Mouse (Mus musculus): Measurements from ENCODE around the gene Fry. TPM values are rescaled to one million over a fixed set of nuclear protein-coding genes. Genes with fewer than 3 reads are reported as not detected.

The Fry gene
- polyA plus RNA-seq, 1 experiment = 2.1 TPM

- no peak overlapping the region for H3K4me3 ChIP-seq
- H3ac ChIP-seq (ENCODE audit: control insufficient read depth, insufficient read length) = no peak overlapping the region
- H3K79me2 ChIP-seq (ENCODE audit: control insufficient read depth, insufficient read depth) = no peaks in the 10 kb centered on the region
- no peaks in the 10 kb centered on the region for H3K27me3 ChIP-seq (ENCODE audit: control insufficient read depth, insufficient read depth, insufficient read length)
- TF ChIP-seq CEBPB (IDR thresholded peaks at IDR 0.05; ENCODE audit: insufficient read depth, poor library complexity, severe bottlenecking) (no peak), MYOD1 (IDR thresholded peaks at IDR 0.05; ENCODE audit: control insufficient read depth in 1 of 3, insufficient read length in 2 of 3, low read depth in 2 of 3) (no peak), TCF12 (IDR thresholded peaks at IDR 0.05; ENCODE audit: insufficient read depth, poor library complexity, severe bottlenecking) (no peak), REST (IDR thresholded peaks at IDR 0.05; ENCODE audit: insufficient read depth, insufficient read length) (no peak), POLR2A (IDR thresholded peaks at IDR 0.05; ENCODE audit: insufficient read length, low read depth) (no peak), SRF (IDR thresholded peaks at IDR 0.05; ENCODE audit: control insufficient read depth, insufficient read length, low read depth) (no peak), USF1 (IDR thresholded peaks at IDR 0.05; ENCODE audit: low read depth) (no peak)
- H3K4me2 ChIP-seq (ENCODE audit: low read depth) = no peak overlapping the region
- no peaks in the 10 kb centered on the region for H3K36me3 ChIP-seq (ENCODE audit: control insufficient read depth, insufficient read depth)
Measured at GRCm38 (mm10) chr5:150140513-150140912, 22.1 kb downstream of the Fry start.

GRCm38 (mm10) chr5:150145967-150146366 is 27.5 kb downstream of the Fry start:
- no peaks in the 10 kb centered on the region for H3K27me3 ChIP-seq (ENCODE audit: control insufficient read depth, insufficient read depth, insufficient read length)
- H3K4me3 ChIP-seq = no peak overlapping the region
- H3K36me3 ChIP-seq (ENCODE audit: control insufficient read depth, insufficient read depth) = no peaks in the 10 kb centered on the region
- H3K79me2 ChIP-seq (ENCODE audit: control insufficient read depth, insufficient read depth) = no peaks in the 10 kb centered on the region
- TF ChIP-seq USF1 (IDR thresholded peaks at IDR 0.05; ENCODE audit: low read depth) = no peak
- no peak overlapping the region for H3K4me2 ChIP-seq (ENCODE audit: low read depth)
- no peak overlapping the region for H3ac ChIP-seq (ENCODE audit: control insufficient read depth, insufficient read length)

GRCm38 (mm10) chr5:150146612-150147011 is 28.2 kb downstream of the Fry start:
- no peaks in the 10 kb centered on the region for H3K27me3 ChIP-seq (ENCODE audit: control insufficient read depth, insufficient read depth, insufficient read length)
- H3K4me3 ChIP-seq = no peak overlapping the region
- no peak for TF ChIP-seq MYOD1 (IDR thresholded peaks at IDR 0.05; ENCODE audit: control insufficient read depth in 1 of 3, insufficient read length in 2 of 3, low read depth in 2 of 3)
- no peak for TF ChIP-seq USF1 (IDR thresholded peaks at IDR 0.05; ENCODE audit: low read depth)
- TF ChIP-seq E2F4 (IDR thresholded peaks at IDR 0.05; ENCODE audit: insufficient read depth) = no peak
- no peak for TF ChIP-seq POLR2A (IDR thresholded peaks at IDR 0.05; ENCODE audit: insufficient read length, low read depth)
- TF ChIP-seq TCF12 (IDR thresholded peaks at IDR 0.05; ENCODE audit: insufficient read depth, poor library complexity, severe bottlenecking) = no peak
- no peak for TF ChIP-seq MAX (IDR thresholded peaks at IDR 0.05; ENCODE audit: low read depth)
- no peak for TF ChIP-seq MYOG (IDR thresholded peaks at IDR 0.05; ENCODE audit: control insufficient read depth in 1 of 3, insufficient read depth in 1 of 3, insufficient read length in 2 of 3, low read depth in 2 of 3)
- TF ChIP-seq POLR2AphosphoS2 (IDR thresholded peaks at IDR 0.05; ENCODE audit: insufficient read length, low read depth) = no peak
- TF ChIP-seq SRF (IDR thresholded peaks at IDR 0.05; ENCODE audit: control insufficient read depth, insufficient read length, low read depth) = no peak
- TF ChIP-seq TCF3 (IDR thresholded peaks at IDR 0.05; ENCODE audit: insufficient read length, low read depth) = no peak
- no peak for TF ChIP-seq CEBPB (IDR thresholded peaks at IDR 0.05; ENCODE audit: insufficient read depth, poor library complexity, severe bottlenecking)
- TF ChIP-seq REST (IDR thresholded peaks at IDR 0.05; ENCODE audit: insufficient read depth, insufficient read length) = no peak
- no peaks in the 10 kb centered on the region for H3K36me3 ChIP-seq (ENCODE audit: control insufficient read depth, insufficient read depth)
- no peak overlapping the region for H3ac ChIP-seq (ENCODE audit: control insufficient read depth, insufficient read length)
- no peaks in the 10 kb centered on the region for H3K79me2 ChIP-seq (ENCODE audit: control insufficient read depth, insufficient read depth)
- no peak overlapping the region for H3K4me2 ChIP-seq (ENCODE audit: low read depth)

GRCm38 (mm10) chr5:150149725-150150124 is 31.3 kb downstream of the Fry start:
- Histone ChIP-seq H3ac (ENCODE audit: control insufficient read depth, insufficient read length) (no peak overlapping the region), H3K27me3 (ENCODE audit: control insufficient read depth, insufficient read depth, insufficient read length) (no peaks in the 10 kb centered on the region), H3K4me2 (ENCODE audit: low read depth) (no peak overlapping the region), H3K36me3 (ENCODE audit: control insufficient read depth, insufficient read depth) (no peaks in the 10 kb centered on the region), H3K79me2 (ENCODE audit: control insufficient read depth, insufficient read depth) (no peaks in the 10 kb centered on the region), H3K4me3 (no peak overlapping the region)
- TF ChIP-seq TCF3 (IDR thresholded peaks at IDR 0.05; ENCODE audit: insufficient read length, low read depth) = no peak
- no peak for TF ChIP-seq MYOG (IDR thresholded peaks at IDR 0.05; ENCODE audit: control insufficient read depth in 1 of 3, insufficient read depth in 1 of 3, insufficient read length in 2 of 3, low read depth in 2 of 3)
- TF ChIP-seq MAX (IDR thresholded peaks at IDR 0.05; ENCODE audit: low read depth) = no peak
- TF ChIP-seq E2F4 (IDR thresholded peaks at IDR 0.05; ENCODE audit: insufficient read depth) = no peak
- no peak for TF ChIP-seq MYOD1 (IDR thresholded peaks at IDR 0.05; ENCODE audit: control insufficient read depth in 1 of 3, insufficient read length in 2 of 3, low read depth in 2 of 3)
- no peak for TF ChIP-seq SRF (IDR thresholded peaks at IDR 0.05; ENCODE audit: control insufficient read depth, insufficient read length, low read depth)
- no peak for TF ChIP-seq CEBPB (IDR thresholded peaks at IDR 0.05; ENCODE audit: insufficient read depth, poor library complexity, severe bottlenecking)
- no peak for TF ChIP-seq REST (IDR thresholded peaks at IDR 0.05; ENCODE audit: insufficient read depth, insufficient read length)
- TF ChIP-seq USF1 (IDR thresholded peaks at IDR 0.05; ENCODE audit: low read depth) = no peak
- TF ChIP-seq TCF12 (IDR thresholded peaks at IDR 0.05; ENCODE audit: insufficient read depth, poor library complexity, severe bottlenecking) = no peak

GRCm38 (mm10) chr5:150150986-150151385 is 32.5 kb downstream of the Fry start:
- Histone ChIP-seq H3K79me2 (ENCODE audit: control insufficient read depth, insufficient read depth) (no peaks in the 10 kb centered on the region), H3K4me3 (no peak overlapping the region), H3ac (ENCODE audit: control insufficient read depth, insufficient read length) (no peak overlapping the region), H3K4me2 (ENCODE audit: low read depth) (no peak overlapping the region), H3K27me3 (ENCODE audit: control insufficient read depth, insufficient read depth, insufficient read length) (no peaks in the 10 kb centered on the region), H3K36me3 (ENCODE audit: control insufficient read depth, insufficient read depth) (no peaks in the 10 kb centered on the region)
- TF ChIP-seq TCF12 (IDR thresholded peaks at IDR 0.05; ENCODE audit: insufficient read depth, poor library complexity, severe bottlenecking) (no peak), USF1 (IDR thresholded peaks at IDR 0.05; ENCODE audit: low read depth) (no peak), SRF (IDR thresholded peaks at IDR 0.05; ENCODE audit: control insufficient read depth, insufficient read length, low read depth) (no peak), MYOD1 (IDR thresholded peaks at IDR 0.05; ENCODE audit: control insufficient read depth in 1 of 3, insufficient read length in 2 of 3, low read depth in 2 of 3) (no peak), MYOG (IDR thresholded peaks at IDR 0.05; ENCODE audit: control insufficient read depth in 1 of 3, insufficient read depth in 1 of 3, insufficient read length in 2 of 3, low read depth in 2 of 3) (no peak), REST (IDR thresholded peaks at IDR 0.05; ENCODE audit: insufficient read depth, insufficient read length) (no peak)
